Mouse (Mus musculus): ENCODE results near the gene Dgat2. TPM values are rescaled to one million over a fixed set of nuclear protein-coding genes. Genes with fewer than 3 reads are reported as not detected.

Gene Dgat2
- polyA plus RNA-seq, 1 experiment from 2014 or later: 22.3 TPM

DNA sequence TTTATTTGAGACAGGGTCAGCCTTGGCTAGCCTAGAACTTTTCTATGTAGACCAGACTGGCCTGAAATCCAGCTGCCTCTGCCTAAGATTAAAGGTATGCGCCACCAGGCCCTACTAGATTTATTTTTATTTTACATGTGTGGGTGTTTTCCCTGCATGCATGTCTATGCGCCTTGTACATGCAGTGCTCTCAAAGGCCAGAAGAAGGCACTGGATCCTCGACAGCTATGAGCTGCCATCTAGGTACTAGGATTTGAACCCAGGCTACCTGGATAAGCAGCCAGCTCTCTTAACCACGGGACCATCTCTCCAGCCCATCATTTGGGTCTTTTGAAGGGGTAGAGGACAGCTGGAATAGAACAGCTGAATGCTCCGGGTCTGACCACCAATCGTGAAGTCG, 20.1 kb downstream of the Dgat2 start:
- Histone ChIP-seq H3K9me3 (ENCODE audit: control insufficient read depth, low read length) (no peaks in the 10 kb centered on the region), H3K36me3 (ENCODE audit: control insufficient read depth, insufficient read depth, low read length) (no peaks in the 10 kb centered on the region), H3K4me1 (ENCODE audit: control insufficient read depth in 2 of 2, insufficient read depth in 2 of 2, low read length in 2 of 2) (peaks cover 10 to 15% of the 10 kb centered on the region in 2 experiments), H3K27me3 (ENCODE audit: control insufficient read depth, insufficient read depth, low read length) (no peaks in the 10 kb centered on the region), H3K4me2 (ENCODE audit: low read length) (no peak overlapping the region), H3K27ac (replicated peaks in 1 of 2; ENCODE audit: control insufficient read depth in 1 of 2, insufficient read depth in 1 of 2, low read depth in 2 of 2, low read length in 2 of 2) (no peak overlapping the region), H3K9ac (ENCODE audit: low read length) (no peak overlapping the region), H3K4me3 (ENCODE audit: control insufficient read depth in 1 of 2, insufficient read depth in 1 of 2, low read depth in 1 of 2, low read length in 2 of 2) (no peak overlapping the region)
- WGBS: 92% methylated on average over 7 of the region's 7 CpGs
- no peak for ATAC-seq (ENCODE audit: insufficient number of reproducible peaks, insufficient read depth, low FRiP score, low read depth)

DNA sequence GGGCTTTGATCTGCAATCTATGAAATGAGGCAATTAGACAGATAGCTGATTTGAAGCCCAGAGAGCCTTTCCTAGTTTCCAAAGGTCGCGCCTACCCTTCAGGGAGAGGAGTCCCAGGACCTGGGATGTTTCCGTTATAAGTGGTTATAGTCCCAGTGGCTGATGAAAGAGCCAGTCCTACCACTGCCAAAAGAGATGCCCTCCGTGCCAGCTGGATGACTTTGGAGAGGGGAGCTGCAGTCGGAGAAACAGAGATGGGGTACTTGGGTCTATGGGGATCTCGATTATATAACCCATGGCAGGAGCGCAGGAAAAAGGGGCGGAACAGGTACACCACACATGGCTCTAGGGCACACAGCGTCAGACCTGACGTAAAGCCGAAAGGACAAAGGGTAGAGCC, 20.6 kb downstream of the Dgat2 start:
- no peak overlapping the region for H3K4me3 ChIP-seq (ENCODE audit: control insufficient read depth in 1 of 2, insufficient read depth in 1 of 2, low read depth in 1 of 2, low read length in 2 of 2)
- peaks cover 10 to 15% of the 10 kb centered on the region in 2 experiments for H3K4me1 ChIP-seq (ENCODE audit: control insufficient read depth in 2 of 2, insufficient read depth in 2 of 2, low read length in 2 of 2)
- H3K27ac ChIP-seq (replicated peaks in 1 of 2; ENCODE audit: control insufficient read depth in 1 of 2, insufficient read depth in 1 of 2, low read depth in 2 of 2, low read length in 2 of 2): no peak overlapping the region
- H3K4me2 ChIP-seq (ENCODE audit: low read length): no peak overlapping the region
- 75% methylated on average over 11 of the region's 11 CpGs for WGBS
- no peaks in the 10 kb centered on the region for H3K27me3 ChIP-seq (ENCODE audit: control insufficient read depth, insufficient read depth, low read length)
- H3K9me3 ChIP-seq (ENCODE audit: control insufficient read depth, low read length): no peaks in the 10 kb centered on the region
- H3K9ac ChIP-seq (ENCODE audit: low read length): no peak overlapping the region
- ATAC-seq (ENCODE audit: insufficient number of reproducible peaks, insufficient read depth, low FRiP score, low read depth): no peak
- H3K36me3 ChIP-seq (ENCODE audit: control insufficient read depth, insufficient read depth, low read length): no peaks in the 10 kb centered on the region

DNA sequence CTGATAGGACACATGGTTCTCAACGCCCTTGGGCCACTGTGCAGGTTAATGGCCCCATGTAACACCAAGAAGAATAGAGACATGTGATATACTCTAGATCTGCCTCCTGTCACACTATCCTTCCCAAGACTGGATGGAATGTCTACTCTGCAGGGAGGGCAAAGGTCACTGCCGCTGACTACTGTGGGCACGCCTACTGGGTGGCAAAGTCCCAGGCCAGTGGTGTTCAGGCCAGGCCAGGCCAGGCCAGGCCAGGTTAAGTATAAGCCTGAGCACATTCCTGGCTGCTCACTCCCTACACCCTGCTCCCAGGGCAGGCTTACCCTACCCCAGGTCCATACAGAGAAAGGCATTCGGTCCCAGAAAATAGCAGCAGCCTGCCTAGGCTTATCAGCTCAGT, 21.0 kb downstream of the Dgat2 start:
- no peak for ATAC-seq (ENCODE audit: insufficient number of reproducible peaks, insufficient read depth, low FRiP score, low read depth)
- peaks cover 13 to 15% of the 10 kb centered on the region in 2 experiments for H3K4me1 ChIP-seq (ENCODE audit: control insufficient read depth in 2 of 2, insufficient read depth in 2 of 2, low read length in 2 of 2)
- no peak overlapping the region for H3K4me2 ChIP-seq (ENCODE audit: low read length)
- no peaks in the 10 kb centered on the region for H3K9me3 ChIP-seq (ENCODE audit: control insufficient read depth, low read length)
- H3K4me3 ChIP-seq (ENCODE audit: control insufficient read depth in 1 of 2, insufficient read depth in 1 of 2, low read depth in 1 of 2, low read length in 2 of 2): no peak overlapping the region
- H3K36me3 ChIP-seq (ENCODE audit: control insufficient read depth, insufficient read depth, low read length): no peaks in the 10 kb centered on the region
- no peak overlapping the region for H3K27ac ChIP-seq (replicated peaks in 1 of 2; ENCODE audit: control insufficient read depth in 1 of 2, insufficient read depth in 1 of 2, low read depth in 2 of 2, low read length in 2 of 2)
- no peak overlapping the region for H3K9ac ChIP-seq (ENCODE audit: low read length)
- H3K27me3 ChIP-seq (ENCODE audit: control insufficient read depth, insufficient read depth, low read length): no peaks in the 10 kb centered on the region
- 28% methylated on average over 4 of the region's 4 CpGs for WGBS

DNA sequence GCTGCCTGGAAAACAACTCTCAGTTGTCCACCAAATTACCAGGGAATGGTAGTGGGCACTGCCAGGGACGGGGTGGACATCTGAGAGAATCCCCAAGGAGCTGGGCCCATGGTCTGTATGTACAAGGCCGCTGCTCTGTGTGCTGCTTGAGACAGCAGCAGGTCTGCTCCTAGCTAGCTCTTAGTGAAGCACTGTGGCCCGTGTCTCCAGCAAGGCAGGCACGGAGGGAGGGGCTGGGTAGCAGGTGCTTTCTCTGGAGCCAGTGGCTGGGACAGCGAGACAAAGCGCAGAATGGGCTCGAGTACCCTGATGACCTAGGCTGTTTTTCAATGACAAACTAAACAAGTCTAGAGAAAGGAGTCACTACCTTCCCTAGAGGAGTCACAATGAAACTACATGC, 21.5 kb downstream of the Dgat2 start:
- H3K4me3 ChIP-seq (ENCODE audit: control insufficient read depth in 1 of 2, insufficient read depth in 1 of 2, low read depth in 1 of 2, low read length in 2 of 2): no peak overlapping the region
- no peak for ATAC-seq (ENCODE audit: insufficient number of reproducible peaks, insufficient read depth, low FRiP score, low read depth)
- no peak overlapping the region for H3K27ac ChIP-seq (replicated peaks in 1 of 2; ENCODE audit: control insufficient read depth in 1 of 2, insufficient read depth in 1 of 2, low read depth in 2 of 2, low read length in 2 of 2)
- H3K4me2 ChIP-seq (ENCODE audit: low read length): no peak overlapping the region
- 86% methylated on average over 7 of the region's 7 CpGs for WGBS
- no peak overlapping the region for H3K9ac ChIP-seq (ENCODE audit: low read length)
- H3K36me3 ChIP-seq (ENCODE audit: control insufficient read depth, insufficient read depth, low read length): no peaks in the 10 kb centered on the region
- H3K27me3 ChIP-seq (ENCODE audit: control insufficient read depth, insufficient read depth, low read length): no peaks in the 10 kb centered on the region
- H3K4me1 ChIP-seq (ENCODE audit: control insufficient read depth in 2 of 2, insufficient read depth in 2 of 2, low read length in 2 of 2): peaks cover 16 to 17% of the 10 kb centered on the region in 2 experiments
- no peaks in the 10 kb centered on the region for H3K9me3 ChIP-seq (ENCODE audit: control insufficient read depth, low read length)

DNA sequence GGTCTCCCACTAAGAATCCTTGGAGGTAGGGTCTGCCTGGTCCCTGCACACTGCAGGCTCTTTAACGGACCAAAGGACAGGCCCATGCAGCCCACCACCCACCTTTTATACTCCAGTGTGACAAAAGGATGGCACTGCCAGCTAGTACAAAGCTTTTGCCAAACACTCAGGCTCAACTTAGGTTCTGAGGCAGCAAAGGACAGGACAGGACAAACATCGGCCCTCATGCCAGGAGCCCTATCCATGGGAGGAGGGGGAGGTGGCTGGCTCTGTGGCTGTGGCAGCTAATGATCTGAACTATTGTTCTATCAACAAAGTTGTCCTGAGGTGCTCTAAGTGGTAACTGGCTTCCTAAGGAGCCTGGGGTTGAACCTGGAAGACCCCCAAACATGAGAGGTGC, 23.1 kb downstream of the Dgat2 start:
- Histone ChIP-seq H3K4me2 (ENCODE audit: low read length) (no peak overlapping the region), H3K4me3 (ENCODE audit: control insufficient read depth in 1 of 2, insufficient read depth in 1 of 2, low read depth in 1 of 2, low read length in 2 of 2) (no peak overlapping the region), H3K27ac (replicated peaks in 1 of 2; ENCODE audit: control insufficient read depth in 1 of 2, insufficient read depth in 1 of 2, low read depth in 2 of 2, low read length in 2 of 2) (no peak overlapping the region), H3K36me3 (ENCODE audit: control insufficient read depth, insufficient read depth, low read length) (no peaks in the 10 kb centered on the region), H3K9ac (ENCODE audit: low read length) (no peak overlapping the region), H3K4me1 (ENCODE audit: control insufficient read depth in 2 of 2, insufficient read depth in 2 of 2, low read length in 2 of 2) (peaks cover 22 to 27% of the 10 kb centered on the region in 2 experiments), H3K27me3 (ENCODE audit: control insufficient read depth, insufficient read depth, low read length) (no peaks in the 10 kb centered on the region), H3K9me3 (ENCODE audit: control insufficient read depth, low read length) (no peaks in the 10 kb centered on the region)
- 88% methylated on average over 2 of the region's 2 CpGs for WGBS
- no peak for ATAC-seq (ENCODE audit: insufficient number of reproducible peaks, insufficient read depth, low FRiP score, low read depth)

GRCm38 (mm10) chr7:99158904-99159303, 23.6 kb downstream of the Dgat2 start:
- 62% methylated on average over 5 of the region's 5 CpGs for WGBS
- ATAC-seq (ENCODE audit: insufficient number of reproducible peaks, insufficient read depth, low FRiP score, low read depth): no peak

GRCm38 (mm10) chr7:99158011-99158410, 24.5 kb downstream of the Dgat2 start:
- no peak overlapping the region for H3K9ac ChIP-seq (ENCODE audit: low read length)
- no peaks in the 10 kb centered on the region for H3K27me3 ChIP-seq (ENCODE audit: control insufficient read depth, insufficient read depth, low read length)
- no peak overlapping the region for H3K4me2 ChIP-seq (ENCODE audit: low read length)
- ATAC-seq (ENCODE audit: insufficient number of reproducible peaks, insufficient read depth, low FRiP score, low read depth): no peak
- no peaks in the 10 kb centered on the region for H3K9me3 ChIP-seq (ENCODE audit: control insufficient read depth, low read length)
- H3K27ac ChIP-seq (replicated peaks in 1 of 2; ENCODE audit: control insufficient read depth in 1 of 2, insufficient read depth in 1 of 2, low read depth in 2 of 2, low read length in 2 of 2): no peak overlapping the region
- no peak overlapping the region for H3K4me3 ChIP-seq (ENCODE audit: control insufficient read depth in 1 of 2, insufficient read depth in 1 of 2, low read depth in 1 of 2, low read length in 2 of 2)
- no peaks in the 10 kb centered on the region for H3K36me3 ChIP-seq (ENCODE audit: control insufficient read depth, insufficient read depth, low read length)
- H3K4me1 ChIP-seq (ENCODE audit: control insufficient read depth in 2 of 2, insufficient read depth in 2 of 2, low read length in 2 of 2): peaks cover 22 to 27% of the 10 kb centered on the region in 2 experiments
- WGBS: 79% methylated on average over 8 of the region's 8 CpGs

More at GRCm38 (mm10) chr7:99158904-99159303, 23.6 kb downstream of the Dgat2 start:
- Histone ChIP-seq H3K4me3 (ENCODE audit: control insufficient read depth in 1 of 2, insufficient read depth in 1 of 2, low read depth in 1 of 2, low read length in 2 of 2) (no peak overlapping the region), H3K9me3 (ENCODE audit: control insufficient read depth, low read length) (no peaks in the 10 kb centered on the region), H3K36me3 (ENCODE audit: control insufficient read depth, insufficient read depth, low read length) (no peaks in the 10 kb centered on the region), H3K4me1 (ENCODE audit: control insufficient read depth in 2 of 2, insufficient read depth in 2 of 2, low read length in 2 of 2) (peaks cover 22 to 27% of the 10 kb centered on the region in 2 experiments), H3K27ac (replicated peaks in 1 of 2; ENCODE audit: control insufficient read depth in 1 of 2, insufficient read depth in 1 of 2, low read depth in 2 of 2, low read length in 2 of 2) (no peak overlapping the region), H3K4me2 (ENCODE audit: low read length) (no peak overlapping the region), H3K9ac (ENCODE audit: low read length) (no peak overlapping the region), H3K27me3 (ENCODE audit: control insufficient read depth, insufficient read depth, low read length) (no peaks in the 10 kb centered on the region)

DNA sequence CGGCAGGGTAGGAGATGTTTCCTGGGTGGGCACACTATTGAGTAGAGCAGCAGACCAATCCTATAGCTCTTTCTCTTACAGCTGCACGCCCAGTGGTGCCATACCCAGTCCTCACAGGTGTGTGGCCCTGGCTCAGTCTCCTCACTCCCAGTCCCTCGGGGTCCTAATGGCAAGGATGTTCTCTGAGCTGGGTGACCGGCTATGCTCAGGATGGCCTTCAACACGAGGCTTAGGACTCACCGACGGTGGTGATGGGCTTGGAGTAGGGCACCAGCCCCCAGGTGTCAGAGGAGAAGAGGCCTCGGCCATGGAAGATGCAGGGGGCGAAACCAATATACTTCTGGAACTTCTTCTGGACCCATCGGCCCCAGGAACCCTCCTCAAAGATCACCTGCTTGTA, 25.8 kb downstream of the Dgat2 start:
- H3K9ac ChIP-seq (ENCODE audit: low read length): no peak overlapping the region
- H3K4me3 ChIP-seq (ENCODE audit: control insufficient read depth in 1 of 2, insufficient read depth in 1 of 2, low read depth in 1 of 2, low read length in 2 of 2): no peak overlapping the region
- no peak overlapping the region for H3K4me2 ChIP-seq (ENCODE audit: low read length)
- no peak overlapping the region for H3K27ac ChIP-seq (replicated peaks in 1 of 2; ENCODE audit: control insufficient read depth in 1 of 2, insufficient read depth in 1 of 2, low read depth in 2 of 2, low read length in 2 of 2)
- H3K36me3 ChIP-seq (ENCODE audit: control insufficient read depth, insufficient read depth, low read length): no peaks in the 10 kb centered on the region
- no peaks in the 10 kb centered on the region for H3K27me3 ChIP-seq (ENCODE audit: control insufficient read depth, insufficient read depth, low read length)
- H3K4me1 ChIP-seq (ENCODE audit: control insufficient read depth in 2 of 2, insufficient read depth in 2 of 2, low read length in 2 of 2): peaks cover 20 to 25% of the 10 kb centered on the region in 2 experiments
- ATAC-seq (ENCODE audit: insufficient number of reproducible peaks, insufficient read depth, low FRiP score, low read depth): no peak
- H3K9me3 ChIP-seq (ENCODE audit: control insufficient read depth, low read length): no peaks in the 10 kb centered on the region
- WGBS: 76% methylated on average over 10 of the region's 10 CpGs
